Mouse (Mus musculus): ENCODE measurements around the gene Pex11b. TPM values are rescaled to one million over a fixed set of nuclear protein-coding genes. Genes with fewer than 3 reads are reported as not detected.
A peak's percentile ranks its signal among the peaks of the same experiment; 100 is the strongest.
"Not testable (repeated sequence)": the region's sequence is repeated elsewhere in the genome, so short reads cannot be mapped to it uniquely, and the experiment has no call there.

Pex11b gene
- polyA plus RNA-seq, 1 experiment = 2.2 TPM

- Histone ChIP-seq H3K4me3 (replicated peaks) (peak overlapping the region; percentile 83), H3K4me1 (peaks cover 78% of the 10 kb centered on the region), H3K36me3 (replicated peaks; ENCODE audit: low read length) (peaks cover 72% of the 10 kb centered on the region), H3K27me3 (replicated peaks) (peaks cover 26% of the 10 kb centered on the region), H3K9me3 (no peaks in the 10 kb centered on the region)
- TF ChIP-seq GATA1 (IDR thresholded peaks at IDR 0.05; ENCODE audit: borderline replicate concordance, low read length) (no peak), FLI1 (IDR thresholded peaks at IDR 0.05; ENCODE audit: low read length) (no peak)
Measured at GRCm38 (mm10) chr3:96684822-96685156, 49.6 kb downstream of the Pex11b start.

GRCm38 (mm10) chr3:96686057-96686456 is 50.9 kb downstream of the Pex11b start:
- peaks cover 59% of the 10 kb centered on the region for H3K36me3 ChIP-seq (replicated peaks; ENCODE audit: low read length)
- peaks cover 24% of the 10 kb centered on the region for H3K27me3 ChIP-seq (replicated peaks)
- H3K4me1 ChIP-seq = peaks cover 76% of the 10 kb centered on the region
- not testable (repeated sequence) for H3K9me3 ChIP-seq; H3K4me3 ChIP-seq (replicated peaks)

- no peak for TF ChIP-seq GATA1 (IDR thresholded peaks at IDR 0.05; ENCODE audit: borderline replicate concordance, low read length)
- Histone ChIP-seq H3K4me3 (replicated peaks) (peak overlapping the region; percentile 85), H3K27me3 (replicated peaks) (peaks cover 11% of the 10 kb centered on the region), H3K36me3 (replicated peaks; ENCODE audit: low read length) (peaks cover 34% of the 10 kb centered on the region), H3K9me3 (no peaks in the 10 kb centered on the region), H3K4me1 (peaks cover 82% of the 10 kb centered on the region)
Measured at GRCm38 (mm10) chr3:96688854-96689253, 53.7 kb downstream of the Pex11b start.

GRCm38 (mm10) chr3:96690298-96690697 is 55.1 kb downstream of the Pex11b start:
- H3K27me3 ChIP-seq (replicated peaks) = peaks cover 1% of the 10 kb centered on the region
- TF ChIP-seq FLI1 (IDR thresholded peaks at IDR 0.05; ENCODE audit: low read length) (no peak), GATA1 (IDR thresholded peaks at IDR 0.05; ENCODE audit: borderline replicate concordance, low read length) (no peak)
- H3K4me1 ChIP-seq = peaks cover 74% of the 10 kb centered on the region
- no peaks in the 10 kb centered on the region for H3K9me3 ChIP-seq
- H3K36me3 ChIP-seq (replicated peaks; ENCODE audit: low read length) = peaks cover 20% of the 10 kb centered on the region
- H3K4me3 ChIP-seq (replicated peaks) = peak overlapping the region; percentile 28

GRCm38 (mm10) chr3:96692506-96692905 is 57.3 kb downstream of the Pex11b start:
- Histone ChIP-seq H3K4me1 (peaks cover 69% of the 10 kb centered on the region), H3K4me3 (replicated peaks) (no peak overlapping the region), H3K27me3 (replicated peaks) (no peaks in the 10 kb centered on the region), H3K9me3 (no peaks in the 10 kb centered on the region), H3K36me3 (replicated peaks; ENCODE audit: low read length) (peaks cover 6% of the 10 kb centered on the region)
- no peak for TF ChIP-seq GATA1 (IDR thresholded peaks at IDR 0.05; ENCODE audit: borderline replicate concordance, low read length)
- no peak for TF ChIP-seq FLI1 (IDR thresholded peaks at IDR 0.05; ENCODE audit: low read length)

GRCm38 (mm10) chr3:96693579-96693978 is 58.4 kb downstream of the Pex11b start:
- TF ChIP-seq GATA1 (IDR thresholded peaks at IDR 0.05; ENCODE audit: borderline replicate concordance, low read length) (no peak), FLI1 (IDR thresholded peaks at IDR 0.05; ENCODE audit: low read length) (no peak)
- Histone ChIP-seq H3K27me3 (replicated peaks) (no peaks in the 10 kb centered on the region), H3K9me3 (no peaks in the 10 kb centered on the region), H3K4me3 (replicated peaks) (no peak overlapping the region), H3K36me3 (replicated peaks; ENCODE audit: low read length) (peaks cover 7% of the 10 kb centered on the region), H3K4me1 (peaks cover 67% of the 10 kb centered on the region)

Other genes with a start within 250 kb of the Pex11b start
- gene BC107364, start 183.1 kb upstream of the Pex11b start, polyA plus RNA-seq (2012; ENCODE audit: insufficient read depth, low replicate concordance) = not detected in 2 replicates
- gene Hfe2, start 110.2 kb upstream of the Pex11b start, polyA plus RNA-seq (2012; ENCODE audit: insufficient read depth, low replicate concordance) = 21.2 and 30.0 TPM in 2 replicates
- gene Txnip, start 77.4 kb upstream of the Pex11b start, polyA plus RNA-seq (2012; ENCODE audit: insufficient read depth, low replicate concordance) = 4.1 and 22.7 TPM in 2 replicates
- gene Gm16253, start 58.4 kb upstream of the Pex11b start, polyA plus RNA-seq (2012; ENCODE audit: insufficient read depth, low replicate concordance) = 0.51 TPM in 1 of 2 replicates, not detected in the other
- 4.6 and 15.4 TPM in 2 replicates for gene Polr3gl, start 41.2 kb upstream of the Pex11b start, polyA plus RNA-seq (2012; ENCODE audit: insufficient read depth, low replicate concordance)
- not detected in 2 replicates for gene Ankrd34a, start 38.7 kb upstream of the Pex11b start, polyA plus RNA-seq (2012; ENCODE audit: insufficient read depth, low replicate concordance)
- 1.2 TPM in 1 of 2 replicates, not detected in the other for gene Lix1l, start 34.2 kb upstream of the Pex11b start, polyA plus RNA-seq (2012; ENCODE audit: insufficient read depth, low replicate concordance)
- 14.0 and 112 TPM in 2 replicates for gene Rbm8a, start 5.4 kb upstream of the Pex11b start, polyA plus RNA-seq (2012; ENCODE audit: insufficient read depth, low replicate concordance)
- gene Gm42957, start 98 bp downstream of the Pex11b start, polyA plus RNA-seq (2012; ENCODE audit: insufficient read depth, low replicate concordance) = not detected in 2 replicates
- 0.01 TPM in 1 of 2 replicates, not detected in the other for gene Itga10, start 10.2 kb downstream of the Pex11b start, polyA plus RNA-seq (2012; ENCODE audit: insufficient read depth, low replicate concordance)
- 9.5 and 30.5 TPM in 2 replicates for gene Ankrd35, start 34.8 kb downstream of the Pex11b start, polyA plus RNA-seq (2012; ENCODE audit: insufficient read depth, low replicate concordance)
- gene Pias3, start 61.0 kb downstream of the Pex11b start, polyA plus RNA-seq (2012; ENCODE audit: insufficient read depth, low replicate concordance) = 30.6 and 32.8 TPM in 2 replicates
- 0.17 TPM in 1 of 2 replicates, not detected in the other for gene Nudt17, start 73.2 kb downstream of the Pex11b start, polyA plus RNA-seq (2012; ENCODE audit: insufficient read depth, low replicate concordance)
- gene Polr3c, start 92.3 kb downstream of the Pex11b start, polyA plus RNA-seq (2012; ENCODE audit: insufficient read depth, low replicate concordance) = 0.70 and 5.0 TPM in 2 replicates
- 2.5 and 19.1 TPM in 2 replicates for gene Rnf115, start 92.3 kb downstream of the Pex11b start, polyA plus RNA-seq (2012; ENCODE audit: insufficient read depth, low replicate concordance)
- 0.89 TPM in 1 of 2 replicates, not detected in the other for gene Pdzk1, start 193.9 kb downstream of the Pex11b start, polyA plus RNA-seq (2012; ENCODE audit: insufficient read depth, low replicate concordance)
- gene Cd160, start 194.0 kb downstream of the Pex11b start, polyA plus RNA-seq (2012; ENCODE audit: insufficient read depth, low replicate concordance) = not detected in 2 replicates

Measured in megakaryocyte, embryonic 14.5 days (primary cell).